Mouse (Mus musculus) layer of hippocampus, adult 9-11 months (tissue): ENCODE measurements around the gene Rbm38.

Experiments used
- DNase-seq: peaks from one replicate; pipeline ENCODE4 v3.0.0; 2022

Gene Rbm38

GRCm38 (mm10) chr2:173020430-173020829, at the start of gene Rbm38:
TSS of gene Rbm38 (plus strand) at chr2:173020498.
- DNase-seq = no peak

DNA sequence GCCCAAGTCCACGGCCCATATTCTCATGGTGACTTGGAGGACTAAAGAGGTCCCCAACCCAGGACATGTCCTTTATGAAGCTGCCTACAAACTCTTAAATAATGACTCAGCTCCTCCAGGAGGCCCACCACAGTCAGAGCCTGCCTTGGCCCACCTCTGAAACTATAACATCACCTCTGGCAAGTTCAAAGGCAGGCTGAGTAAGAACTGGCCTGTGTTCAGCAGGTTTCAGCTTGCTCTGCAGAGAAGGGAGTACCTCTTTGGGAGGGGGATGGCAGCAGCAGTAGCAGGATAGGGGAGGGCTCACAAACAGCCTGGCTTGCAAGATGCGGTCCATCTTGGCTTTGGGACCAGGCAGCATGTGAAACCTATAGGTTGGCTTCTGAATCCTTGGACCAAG, 48.4 kb upstream of the Rbm38 start:
- DNase-seq = no peak

GRCm38 (mm10) chr2:172973806-172974565, 46.3 kb upstream of the Rbm38 start:
- no peak for DNase-seq

- no peak for DNase-seq
Measured at GRCm38 (mm10) chr2:172974701-172975100, 45.6 kb upstream of the Rbm38 start.

GRCm38 (mm10) chr2:172975159-172975558, 45.1 kb upstream of the Rbm38 start:
- no peak for DNase-seq

DNA sequence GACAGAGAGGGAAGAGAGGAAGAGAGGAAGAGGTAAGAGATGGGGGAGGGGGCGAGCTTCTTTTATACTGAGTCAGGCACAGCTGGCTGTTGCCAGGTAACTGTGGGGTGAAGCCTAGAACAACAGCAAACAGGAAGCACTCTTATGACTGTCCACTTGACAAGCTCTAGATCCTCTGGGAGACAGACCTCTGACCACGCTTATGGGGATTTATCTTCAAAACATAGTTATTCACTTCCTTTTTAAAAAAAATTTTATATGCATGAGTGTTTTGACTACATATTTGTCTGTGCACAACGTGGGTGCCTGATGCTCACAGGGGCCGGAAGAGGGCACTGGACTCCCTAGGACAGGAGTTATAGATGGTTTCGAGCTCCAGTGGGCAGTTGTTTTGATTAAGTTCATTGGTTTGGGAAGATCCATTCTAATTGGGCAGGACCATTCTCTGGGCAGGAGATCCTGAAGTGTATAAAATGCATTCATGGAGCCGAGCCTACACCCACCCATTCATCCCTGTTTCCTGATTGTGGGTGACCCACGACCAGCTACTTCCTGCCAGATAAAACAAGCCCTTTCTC, 43.5 kb upstream of the Rbm38 start:
- no peak for DNase-seq

DNA sequence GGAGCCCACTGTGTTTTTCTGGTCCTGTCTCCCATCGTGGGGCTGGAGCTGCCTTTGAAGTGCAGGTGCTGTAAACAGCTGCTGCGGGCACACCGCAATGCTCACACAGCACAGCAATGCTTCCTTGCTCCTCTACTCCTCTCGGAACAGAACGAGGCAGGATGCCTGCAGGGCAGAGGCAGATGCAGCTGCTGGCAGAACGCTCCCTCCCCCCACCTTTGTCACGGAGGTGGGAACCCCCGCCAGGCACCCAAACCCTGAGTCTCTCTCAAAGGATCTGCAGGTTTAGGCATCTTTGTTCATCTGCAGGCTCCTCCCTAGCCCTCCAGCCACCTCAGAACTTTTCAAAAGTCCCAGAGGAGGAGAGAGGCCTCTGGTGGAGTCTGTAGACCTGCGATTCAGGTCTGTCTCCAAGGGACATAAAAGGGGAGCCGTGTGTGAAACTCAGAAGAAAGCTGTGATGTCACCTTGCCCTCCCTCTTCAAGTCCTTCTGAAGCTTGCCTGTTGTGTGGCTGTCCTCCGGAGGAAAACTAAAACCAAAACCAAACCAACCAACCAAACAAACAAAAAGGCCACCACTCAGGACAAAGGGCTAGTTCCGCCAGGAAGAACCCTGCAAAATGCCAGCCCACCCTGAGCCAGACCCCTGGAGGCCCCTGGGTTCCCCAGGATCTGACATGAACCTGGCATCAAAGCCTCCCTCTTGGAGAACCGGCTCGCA, 42.7 kb upstream of the Rbm38 start, which contains the start of gene Spo11:
TSS of gene Spo11 (plus strand) at position 292 of the 722 bp plus-strand sequence.
- no peak for DNase-seq

DNA sequence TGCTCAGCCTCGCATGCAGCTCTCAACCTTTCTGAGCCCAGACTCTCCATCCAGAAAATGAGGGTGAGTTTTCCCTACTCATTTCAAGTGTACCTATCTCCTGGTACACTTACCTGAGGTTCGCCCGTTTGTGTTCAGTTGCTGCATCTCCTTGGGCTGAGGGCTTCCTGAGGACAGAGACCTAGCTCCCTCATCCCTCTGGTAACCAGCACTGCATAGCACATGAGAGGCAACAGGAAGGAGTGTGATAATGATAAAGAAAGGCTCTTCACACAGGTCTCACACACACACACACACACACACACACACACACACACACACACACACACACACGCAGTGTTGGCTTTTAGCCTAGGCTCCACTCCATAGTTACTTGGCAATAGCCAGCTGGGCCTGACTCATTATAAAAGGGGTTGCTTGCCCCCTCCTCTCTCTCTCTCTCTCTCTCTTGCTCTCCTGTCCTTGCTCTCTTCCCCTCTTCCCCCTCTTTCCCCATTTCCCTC, 42.1 kb upstream of the Rbm38 start:
- no peak for DNase-seq

DNA sequence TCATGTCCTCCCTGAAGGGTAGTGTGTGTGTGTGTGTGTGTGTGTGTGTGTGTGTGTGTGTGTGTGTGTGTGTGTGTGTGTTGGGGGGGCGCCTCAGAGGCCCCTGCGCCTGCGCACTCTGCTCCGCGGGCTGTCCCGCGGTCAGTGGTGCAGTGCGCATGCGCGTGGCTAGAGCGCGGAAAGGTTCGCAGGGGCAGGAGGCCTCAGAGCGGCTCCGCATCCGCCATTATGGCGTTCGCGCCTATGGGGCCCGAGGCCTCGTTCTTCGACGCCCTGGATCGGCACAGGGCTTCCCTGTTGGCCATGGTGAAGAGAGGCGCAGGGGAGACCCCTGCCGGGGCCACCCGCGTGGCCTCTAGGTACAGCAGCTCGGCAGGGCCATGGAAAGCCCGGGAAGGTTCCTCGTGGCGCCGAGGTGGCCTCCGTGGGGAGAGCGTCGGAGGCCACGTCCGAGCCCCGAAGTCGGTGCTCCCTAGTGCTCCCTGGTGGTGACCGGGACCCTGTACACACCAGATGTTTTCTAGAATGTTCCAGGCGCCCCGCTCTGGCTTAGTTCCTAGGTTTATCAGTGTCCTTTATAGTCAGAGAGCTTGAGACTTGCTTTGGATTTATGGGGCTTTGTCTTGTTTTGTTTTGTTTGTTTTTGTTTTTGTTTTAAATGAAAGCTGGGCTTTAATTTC, 40.5 kb upstream of the Rbm38 start:
- DNase-seq = no peak

DNA sequence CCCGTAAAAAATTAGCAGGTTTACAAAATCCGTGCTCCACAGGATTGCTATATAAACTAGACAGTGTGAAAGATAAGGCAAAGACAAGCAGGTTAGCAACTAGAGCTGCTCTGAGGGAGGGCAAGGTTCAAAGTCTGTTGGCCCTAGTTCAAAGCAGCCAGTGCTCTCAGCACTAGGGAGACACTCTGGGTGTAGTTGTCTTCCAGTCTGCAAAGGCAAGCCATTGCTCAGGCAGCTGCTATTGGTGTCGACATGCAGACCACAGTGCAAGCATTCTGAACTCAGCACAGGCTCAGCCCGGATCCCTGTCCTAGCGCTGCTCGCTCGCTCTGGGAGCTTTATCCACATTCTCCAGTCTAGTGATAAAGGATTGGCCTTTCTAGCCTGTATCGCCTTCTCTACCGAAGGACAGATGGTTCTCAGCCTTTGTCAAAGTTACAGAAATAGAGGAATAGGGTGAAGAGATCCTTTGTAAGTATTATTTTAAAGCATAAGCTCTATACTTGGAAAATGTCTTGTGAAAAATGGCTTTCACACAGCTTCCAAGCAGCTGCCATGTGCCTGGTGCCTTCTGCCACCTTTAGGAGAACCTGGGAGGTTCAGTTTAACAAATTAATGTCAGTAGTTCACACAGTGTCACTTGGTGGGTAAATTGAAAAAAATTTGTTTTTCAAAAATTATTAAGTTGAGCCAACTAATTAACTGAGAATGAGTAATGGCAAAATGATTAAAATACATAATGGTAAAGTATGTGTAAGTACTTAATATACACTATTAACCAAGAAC, 37.3 kb upstream of the Rbm38 start:
- no peak for DNase-seq

GRCm38 (mm10) chr2:172990161-172990560, 30.1 kb upstream of the Rbm38 start:
- DNase-seq = no peak

DNA sequence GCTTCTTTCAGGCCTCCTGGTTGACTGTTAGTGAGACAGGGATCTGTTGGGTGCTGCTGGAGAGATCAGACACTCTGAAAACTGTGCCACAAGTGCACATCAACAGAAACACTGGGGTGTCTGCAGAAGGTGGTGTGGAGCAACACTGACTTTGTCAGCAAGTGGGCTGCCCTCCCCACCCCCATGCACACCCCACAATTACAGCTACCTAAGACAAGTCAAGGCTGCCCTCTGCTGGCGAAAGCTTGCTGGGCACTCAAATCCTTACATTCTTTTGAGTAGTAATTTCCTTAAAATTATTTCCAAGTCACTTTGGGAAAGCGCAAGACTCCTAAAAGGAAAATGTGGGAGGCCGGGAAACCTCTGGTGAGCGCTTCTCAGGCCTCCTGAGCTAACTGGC, 24.1 kb upstream of the Rbm38 start:
- peak; percentile 74 for DNase-seq

GRCm38 (mm10) chr2:172997748-172998147, 22.6 kb upstream of the Rbm38 start:
- no peak for DNase-seq

GRCm38 (mm10) chr2:172998478-172998877, 21.8 kb upstream of the Rbm38 start:
- DNase-seq = no peak

DNA sequence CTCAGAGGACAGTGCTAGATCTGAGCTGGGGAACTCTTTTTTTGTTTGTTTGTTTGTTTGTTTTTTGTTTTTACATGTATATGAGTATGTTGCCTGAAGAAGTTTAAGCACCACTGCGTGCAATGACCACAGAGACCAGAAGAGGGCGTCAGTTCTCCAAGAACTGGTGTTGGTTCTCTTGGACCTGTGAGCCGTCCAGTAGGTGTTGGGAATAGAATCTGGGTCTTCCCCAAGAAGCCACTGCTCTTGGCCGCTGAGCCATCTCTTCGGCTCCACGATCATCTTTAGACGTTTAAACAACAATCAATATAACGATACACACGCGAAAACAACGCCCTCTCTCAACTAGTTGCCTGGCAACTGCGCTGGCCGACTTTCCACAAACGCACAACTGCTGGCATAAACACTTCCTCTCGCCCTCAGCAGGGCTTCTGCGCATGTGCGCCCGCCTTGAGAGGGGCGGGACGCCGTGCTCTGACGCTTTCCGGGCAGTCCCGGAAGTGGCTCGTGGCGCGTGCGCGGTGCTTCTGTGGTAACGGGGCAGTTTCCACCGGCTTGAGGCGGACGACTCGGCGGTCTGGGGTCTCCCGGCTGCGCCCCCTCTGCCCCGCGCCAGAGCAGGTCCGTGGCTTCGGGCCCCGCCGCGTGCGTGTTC, 20.5 kb upstream of the Rbm38 start, which contains the start of gene Rae1:
TSS of gene Rae1 (plus strand) at position 488 of the 655 bp plus-strand sequence.
- peak; percentile 98 for DNase-seq

- DNase-seq = peak; percentile 66
Measured at GRCm38 (mm10) chr2:173000285-173000652, 20.0 kb upstream of the Rbm38 start.

DNA sequence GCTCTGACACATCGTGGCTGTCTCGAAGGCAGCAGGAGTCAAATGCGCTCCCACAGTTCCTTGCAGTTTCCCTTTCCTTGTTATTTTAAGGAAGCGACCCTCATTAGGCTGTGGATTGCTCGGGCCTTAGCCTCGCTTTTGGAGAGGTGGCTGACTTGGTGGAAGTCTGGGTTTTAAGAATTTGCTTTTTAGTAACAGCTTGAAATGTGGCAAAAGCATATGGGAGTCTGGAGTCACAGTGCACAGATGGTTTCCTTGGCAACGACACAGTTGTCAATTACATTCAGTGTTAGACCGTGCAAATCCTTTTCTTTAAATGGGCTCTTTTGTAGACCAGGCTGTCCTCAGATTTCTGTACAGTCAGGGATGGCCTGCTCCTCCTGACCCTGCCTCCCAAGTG, 19.4 kb upstream of the Rbm38 start:
- peak; percentile 69 for DNase-seq

DNA sequence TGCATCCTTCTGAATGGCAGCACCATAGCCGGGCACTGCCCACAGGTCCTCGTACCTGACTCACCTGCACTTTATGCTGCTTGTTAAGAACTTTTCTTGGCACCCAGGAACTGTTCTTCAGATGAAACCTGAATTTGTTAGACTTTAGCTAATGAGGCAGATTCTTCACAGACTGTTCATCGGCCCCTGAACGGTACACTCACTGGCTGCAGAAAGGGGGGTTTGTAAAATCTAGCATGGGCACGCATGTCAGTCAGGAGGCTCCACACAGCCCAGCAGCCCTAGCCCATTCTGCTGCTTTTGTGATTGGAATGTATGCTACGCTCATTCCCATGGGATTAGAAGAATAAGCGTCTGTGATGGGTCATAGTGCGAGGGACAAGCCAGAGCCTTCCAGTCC, 16.6 kb upstream of the Rbm38 start:
- DNase-seq = no peak

DNA sequence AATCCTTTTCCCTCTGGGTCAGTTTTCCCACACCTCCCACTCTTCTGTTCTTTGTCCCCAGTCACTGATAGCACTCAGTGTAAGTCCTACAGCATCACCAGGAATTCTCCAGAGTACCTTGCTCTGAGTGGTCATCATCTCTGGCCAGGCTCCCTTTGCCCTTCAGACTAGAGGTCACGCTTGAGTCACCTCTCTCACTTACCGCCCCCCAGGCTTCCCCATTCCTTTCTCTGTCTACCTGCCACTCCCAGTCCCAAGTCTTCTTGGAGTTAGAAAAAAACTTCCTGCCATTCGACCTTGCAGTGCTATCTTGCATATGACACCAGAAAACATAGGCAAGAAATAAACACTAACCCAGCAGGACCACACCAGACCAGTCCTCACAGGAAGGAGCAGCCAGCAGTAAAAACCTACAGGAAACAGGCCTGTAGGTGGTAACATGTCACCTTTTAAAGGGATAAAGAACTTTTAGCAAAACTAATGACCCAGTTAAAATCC, 10.0 kb upstream of the Rbm38 start:
- DNase-seq = no peak

GRCm38 (mm10) chr2:173011440-173011839, 8.9 kb upstream of the Rbm38 start:
- DNase-seq = no peak

DNA sequence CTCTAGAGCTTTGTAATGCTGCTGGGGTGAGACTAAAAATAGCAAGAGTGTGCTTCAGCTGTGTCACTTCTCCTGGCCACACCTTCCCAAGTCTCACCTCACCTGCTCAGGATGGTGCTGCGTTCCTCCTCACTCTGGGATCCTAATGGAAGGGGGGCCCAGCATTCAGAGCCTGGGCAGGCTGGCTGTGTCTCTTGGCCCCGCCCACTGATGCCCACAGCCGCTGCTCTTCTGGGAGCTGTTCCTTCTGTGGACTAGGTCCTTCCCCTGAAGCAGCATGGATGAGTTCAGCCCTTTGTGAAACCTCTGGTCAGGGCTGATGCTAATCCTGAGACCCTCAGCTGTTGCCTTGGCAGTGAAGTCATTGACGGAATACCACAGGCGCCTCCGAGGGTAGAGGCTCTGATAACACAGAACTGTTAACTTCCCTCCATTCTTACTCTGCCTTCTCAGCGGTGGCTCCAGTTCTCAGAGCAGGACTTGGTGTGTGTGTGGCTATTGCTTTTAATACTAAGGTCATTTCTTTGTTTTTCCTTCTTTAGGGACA, 5.5 kb upstream of the Rbm38 start:
- DNase-seq = no peak
